Mouse (Mus musculus): ENCODE measurements around the gene Mov10l1. TPM values are rescaled to one million over a fixed set of nuclear protein-coding genes. Genes with fewer than 3 reads are reported as not detected.

Mov10l1 gene
- total RNA-seq (2021): 10 to 100 TPM; 89.7 to 92.7 TPM

GRCm38 (mm10) chr15:88982534-88983079, at the start of gene Mov10l1:
TSS of gene Mov10l1 (plus strand) at chr15:88982909.
- no peak for DNase-seq
- intact Hi-C loops (cut with DNase I): no loop called here

- no peak for DNase-seq
Observed at GRCm38 (mm10) chr15:88934141-88934540, 48.6 kb upstream of the Mov10l1 start.

GRCm38 (mm10) chr15:88936619-88937290, 46.0 kb upstream of the Mov10l1 start:
- intact Hi-C loops (cut with DNase I): no loop called here
- no peak for DNase-seq

More at GRCm38 (mm10) chr15:88934141-88934540, 48.6 kb upstream of the Mov10l1 start:
- intact Hi-C loops (cut with DNase I): no loop called here

GRCm38 (mm10) chr15:88937291-88937650, 45.4 kb upstream of the Mov10l1 start:
- intact Hi-C loops (cut with DNase I): no loop called here
- no peak for DNase-seq

- intact Hi-C loops (cut with DNase I): no loop called here
Observed at GRCm38 (mm10) chr15:88942783-88943182, 39.9 kb upstream of the Mov10l1 start.

GRCm38 (mm10) chr15:88943896-88944551, 38.7 kb upstream of the Mov10l1 start:
- no peak for DNase-seq
- intact Hi-C loops (cut with DNase I): no loop called here

More at GRCm38 (mm10) chr15:88942783-88943182, 39.9 kb upstream of the Mov10l1 start:
- DNase-seq: no peak

GRCm38 (mm10) chr15:88946851-88947250, 35.9 kb upstream of the Mov10l1 start:
- intact Hi-C loops (cut with DNase I): no loop called here
- no peak for DNase-seq

GRCm38 (mm10) chr15:88951246-88951645, 31.5 kb upstream of the Mov10l1 start:
- intact Hi-C loops (cut with DNase I): loop anchor here (10.0 kb wide), 1 partner anchor 254 kb away; no protein-coding TSS in a partner anchor
- no peak for DNase-seq

GRCm38 (mm10) chr15:88954368-88955072, 28.2 kb upstream of the Mov10l1 start, which contains the start of gene Ttll8:
TSS of gene Ttll8 (minus strand) at chr15:88954418.
- DNase-seq: no peak
- intact Hi-C loops (cut with DNase I): loop anchor here (10.0 kb wide), 1 partner anchor 250 kb away; no protein-coding TSS in a partner anchor

- intact Hi-C loops (cut with DNase I): loop anchor here (10.0 kb wide), 1 partner anchor 249 kb away; no protein-coding TSS in a partner anchor
- no peak for DNase-seq
Observed at GRCm38 (mm10) chr15:88955342-88955741, 27.4 kb upstream of the Mov10l1 start.

GRCm38 (mm10) chr15:88957522-88957921, 25.2 kb upstream of the Mov10l1 start:
- intact Hi-C loops (cut with DNase I): loop anchor here (10.0 kb wide), 1 partner anchor 247 kb away; no protein-coding TSS in a partner anchor
- DNase-seq: no peak

- intact Hi-C loops (cut with DNase I): no loop called here
- DNase-seq: no peak
Observed at GRCm38 (mm10) chr15:88964070-88964578, 18.6 kb upstream of the Mov10l1 start.

- intact Hi-C loops (cut with DNase I): no loop called here
- no peak for DNase-seq
Observed at GRCm38 (mm10) chr15:88972300-88972699, 10.4 kb upstream of the Mov10l1 start.

GRCm38 (mm10) chr15:88978281-88979137, 4.2 kb upstream of the Mov10l1 start, which contains the start of gene Mlc1:
TSS of gene Mlc1 (minus strand) at chr15:88979007.
- intact Hi-C loops (cut with DNase I): no loop called here
- DNase-seq: no peak

GRCm38 (mm10) chr15:88979138-88979446, 3.6 kb upstream of the Mov10l1 start:
- no peak for DNase-seq
- intact Hi-C loops (cut with DNase I): no loop called here

- intact Hi-C loops (cut with DNase I): no loop called here
- no peak for DNase-seq
Observed at GRCm38 (mm10) chr15:88989236-88989635, 6.5 kb downstream of the Mov10l1 start.

GRCm38 (mm10) chr15:88998636-88999035, 15.9 kb downstream of the Mov10l1 start:
- no peak for DNase-seq
- intact Hi-C loops (cut with DNase I): no loop called here

- intact Hi-C loops (cut with DNase I): no loop called here
- DNase-seq: no peak
Observed at GRCm38 (mm10) chr15:88999124-88999523, 16.4 kb downstream of the Mov10l1 start.

GRCm38 (mm10) chr15:89000367-89000766, 17.7 kb downstream of the Mov10l1 start:
- intact Hi-C loops (cut with DNase I): no loop called here
- DNase-seq: no peak

- intact Hi-C loops (cut with DNase I): no loop called here
Observed at GRCm38 (mm10) chr15:89001245-89001644, 18.5 kb downstream of the Mov10l1 start.

More at GRCm38 (mm10) chr15:89001245-89001644, 18.5 kb downstream of the Mov10l1 start:
- no peak for DNase-seq

All from heart, postnatal 36 days (tissue).